Comparison of ENCODE assay signal across 13 mouse cellular contexts in genomic region chr7:74376397-74377044, GRCm38 (mm10).
DNase-seq lines count a peak whose midpoint lies in the region; ATAC-seq and TF ChIP-seq lines count a peak whose summit lies in the region.
"Had no signal": no experiment of that assay in that cellular context is flagged by ENCODE, and none has a peak within 500 bp of the region (broad histone marks: within the 10 kb centered on the region; RNA-seq: fewer than 3 reads in every experiment).

No protein-coding gene starts in this region.

- no peak overlapping the region for H3K4me2 ChIP-seq in neural tube, embryonic 15.5 days
- H3K4me2 ChIP-seq in midbrain, embryonic 16.5 days (ENCODE audit: low read length), result no peak overlapping the region
- H3K4me2 ChIP-seq: embryonic facial prominence, embryonic 12.5 days; midbrain, embryonic 11.5 days had no signal

- peaks cover 29% of the 10 kb centered on the region for H3K4me1 ChIP-seq in heart, adult 2 months (ENCODE audit: control insufficient read depth, insufficient read depth, low read length)
- peaks cover 21% of the 10 kb centered on the region for H3K4me1 ChIP-seq in neural tube, embryonic 15.5 days
- H3K4me1 ChIP-seq in midbrain, embryonic 16.5 days (ENCODE audit: control insufficient read depth, insufficient read depth, low read length), result peaks cover 9% of the 10 kb centered on the region; the same call in 1 of the 2 replicates

- H3K9me3 ChIP-seq in neural tube, embryonic 15.5 days (replicated peaks), result no peaks in the 10 kb centered on the region
- no peaks in the 10 kb centered on the region for H3K9me3 ChIP-seq in midbrain, embryonic 16.5 days (replicated peaks; ENCODE audit: control insufficient read depth, low read length, poor library complexity, severe bottlenecking)
- H3K9me3 ChIP-seq: embryonic facial prominence, embryonic 12.5 days had no signal

- ATAC-seq in neural tube, embryonic 15.5 days (ENCODE audit: low FRiP score), result no peak
- ATAC-seq in midbrain, embryonic 16.5 days, result no peak
- ATAC-seq: inflammation-experienced regulatory T-cells, adult 6 months had no signal

- intact Hi-C loops in heart, adult 2 months (cut with DNase I), result loop anchor here (5.0 to 10.0 kb wide), 2 partner anchors 131 to 318 kb away; no protein-coding TSS in a partner anchor
- intact Hi-C loops in heart, postnatal 36 days (cut with DNase I), result no loop called here

- no peak overlapping the region for H3K4me3 ChIP-seq in heart, adult 2 months
- no peak overlapping the region for H3K4me3 ChIP-seq in neural tube, embryonic 15.5 days (replicated peaks)
- no peak overlapping the region for H3K4me3 ChIP-seq in midbrain, embryonic 16.5 days (ENCODE audit: low read depth, low read length)
- H3K4me3 ChIP-seq: embryonic facial prominence, embryonic 12.5 days had no signal

- DNase-seq in heart, adult 2 months, result peak in 1 of 2 experiments; percentile 23
- DNase-seq in heart, postnatal 36 days, result no peak
- DNase-seq in 3134 (ENCODE audit: extremely low read depth, insufficient read length, low spot score) (peak; percentile 59), adipocyte (ENCODE audit: low spot score) (peak; percentile 9)
- peak; percentile 41 for DNase-seq in kidney, postnatal 14 days
- no peak for DNase-seq in thymus, postnatal 10 days (ENCODE audit: low spot score in 2 of 2)
- DNase-seq: thymus, postnatal 36 days had no signal

- H3K36me3 ChIP-seq in heart, adult 2 months (ENCODE audit: control insufficient read depth, insufficient read depth, low read length), result peaks cover 10% of the 10 kb centered on the region
- no peaks in the 10 kb centered on the region for H3K36me3 ChIP-seq in neural tube, embryonic 15.5 days
- H3K36me3 ChIP-seq in midbrain, embryonic 16.5 days (ENCODE audit: control insufficient read depth, insufficient read depth, low read length), result no peaks in the 10 kb centered on the region
- H3K36me3 ChIP-seq: embryonic facial prominence, embryonic 12.5 days had no signal

- H3K27me3 ChIP-seq in heart, adult 2 months (ENCODE audit: control insufficient read depth, insufficient read depth, low read length), result no peaks in the 10 kb centered on the region
- no peaks in the 10 kb centered on the region for H3K27me3 ChIP-seq in neural tube, embryonic 15.5 days (replicated peaks)
- H3K27me3 ChIP-seq in midbrain, embryonic 16.5 days (ENCODE audit: control insufficient read depth, insufficient read depth, low read depth, low read length), result no peaks in the 10 kb centered on the region
- H3K27me3 ChIP-seq: embryonic facial prominence, embryonic 12.5 days had no signal

- no peak for TF ChIP-seq CTCF in heart, adult 2 months (IDR thresholded peaks at IDR 0.05)

- H3K27ac ChIP-seq in heart, adult 2 months, result peak overlapping the region; percentile 2
- H3K27ac ChIP-seq in neural tube, embryonic 15.5 days (replicated peaks), result no peak overlapping the region
- H3K27ac ChIP-seq in midbrain, embryonic 16.5 days (ENCODE audit: low read length), result no peak overlapping the region
- H3K27ac ChIP-seq: embryonic facial prominence, embryonic 12.5 days; liver, embryonic 14.5 days had no signal

- WGBS in heart, adult 2 months, result 39% methylated on average over 12 of the region's 12 CpGs
- 46% methylated on average over 12 of the region's 12 CpGs for WGBS in neural tube, embryonic 15.5 days
- 71% methylated on average over 12 of the region's 12 CpGs for WGBS in midbrain, embryonic 16.5 days

- peaks cover 1% of the 10 kb centered on the region; the same call in 1 of the 2 replicates for H3K79me2 ChIP-seq in heart, adult 2 months (replicated peaks; ENCODE audit: control insufficient read depth, insufficient read depth, low read length)

- no peak for TF ChIP-seq POLR2A in heart, adult 2 months (IDR thresholded peaks at IDR 0.05; ENCODE audit: insufficient read depth, low read depth, low read length)

- TF ChIP-seq EP300 in heart, adult 2 months (IDR thresholded peaks at IDR 0.05; ENCODE audit: insufficient read depth, low read depth, low read length), result no peak

- H3K9ac ChIP-seq in heart, adult 2 months (ENCODE audit: low read depth, low read length), result no peak overlapping the region
- no peak overlapping the region for H3K9ac ChIP-seq in neural tube, embryonic 15.5 days (replicated peaks)
- H3K9ac ChIP-seq in midbrain, embryonic 16.5 days (ENCODE audit: low read depth, low read length), result no peak overlapping the region
- H3K9ac ChIP-seq: embryonic facial prominence, embryonic 12.5 days; liver, embryonic 14.5 days had no signal

Comparison
In these comparisons a context has a peak if more than half of its experiments do, and no peak if none do; other contexts are left out.
1. DNase-seq: peak in 3134 (single experiment), adipocyte (single experiment) and kidney, postnatal 14 days (single experiment); none in heart, postnatal 36 days (0 of 2) and thymus, postnatal 10 days (0 of 2).